Mouse (Mus musculus): ENCODE results near the gene Msgn1. TPM values are rescaled to one million over a fixed set of nuclear protein-coding genes. Genes with fewer than 3 reads are reported as not detected.

The Msgn1 gene
- polyA plus RNA-seq, 1 experiment = not detected

- Histone ChIP-seq H3K4me3 (no peak overlapping the region), H3K27me3 (ENCODE audit: control insufficient read depth, insufficient read depth, insufficient read length) (no peaks in the 10 kb centered on the region), H3K36me3 (ENCODE audit: control insufficient read depth, insufficient read depth) (no peaks in the 10 kb centered on the region), H3ac (ENCODE audit: control insufficient read depth, insufficient read length) (no peak overlapping the region), H3K79me2 (ENCODE audit: control insufficient read depth, insufficient read depth) (no peaks in the 10 kb centered on the region), H3K4me2 (ENCODE audit: low read depth) (no peak overlapping the region)
- TF ChIP-seq REST (IDR thresholded peaks at IDR 0.05; ENCODE audit: insufficient read depth, insufficient read length) (no peak), E2F4 (IDR thresholded peaks at IDR 0.05; ENCODE audit: insufficient read depth) (no peak), TCF3 (IDR thresholded peaks at IDR 0.05; ENCODE audit: insufficient read length, low read depth) (no peak), MAX (IDR thresholded peaks at IDR 0.05; ENCODE audit: low read depth) (no peak), TCF12 (IDR thresholded peaks at IDR 0.05; ENCODE audit: insufficient read depth, poor library complexity, severe bottlenecking) (no peak), POLR2A (IDR thresholded peaks at IDR 0.05; ENCODE audit: insufficient read length, low read depth) (no peak)
These were observed 13.8 kb upstream of the Msgn1 start for GRCm38 (mm10) chr12:11222566-11222965.

DNA sequence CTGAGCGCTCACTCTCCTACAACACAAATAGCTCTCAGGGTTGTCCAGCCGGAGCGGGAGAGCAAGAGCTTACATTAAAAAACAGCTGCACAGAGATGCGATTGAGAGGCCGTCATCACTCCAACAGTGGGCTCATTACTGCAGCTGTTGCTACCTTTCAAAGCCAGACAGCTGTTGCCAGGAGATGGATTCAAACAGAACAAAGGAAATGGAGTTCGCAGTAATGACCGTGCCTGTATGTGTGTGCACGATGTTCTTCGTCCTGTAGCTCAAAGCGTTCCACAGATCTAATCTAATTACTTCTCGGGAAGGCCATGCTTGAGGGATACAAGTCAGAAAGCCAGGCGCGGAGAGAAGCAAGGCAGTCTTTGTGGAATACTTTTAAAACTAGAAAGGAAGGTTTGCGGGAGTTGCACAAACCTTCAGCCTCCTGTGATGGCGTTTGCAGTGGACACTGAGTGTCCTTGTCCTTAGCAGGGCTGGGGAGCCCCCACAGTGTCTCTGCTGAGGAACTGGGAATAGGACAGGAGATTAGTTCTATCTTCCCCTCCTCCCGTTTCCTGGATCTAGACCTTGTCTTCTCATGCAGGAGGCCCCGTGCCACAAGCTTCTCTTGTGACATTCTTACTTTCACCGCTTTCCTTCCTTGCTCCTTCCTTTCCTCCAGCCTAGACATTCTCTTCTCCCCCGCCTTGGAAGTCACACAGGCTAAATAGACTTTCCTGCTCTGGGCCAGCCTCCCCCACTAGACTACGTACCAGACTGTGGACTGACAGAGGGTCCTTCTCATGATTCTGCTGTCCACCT is 13.0 kb upstream of the Msgn1 start:
- Histone ChIP-seq H3K4me3 (no peak overlapping the region), H3K4me2 (ENCODE audit: low read depth) (peak overlapping the region; percentile 71), H3K79me2 (ENCODE audit: control insufficient read depth, insufficient read depth) (no peaks in the 10 kb centered on the region), H3K36me3 (ENCODE audit: control insufficient read depth, insufficient read depth) (no peaks in the 10 kb centered on the region), H3ac (ENCODE audit: control insufficient read depth, insufficient read length) (no peak overlapping the region), H3K27me3 (ENCODE audit: control insufficient read depth, insufficient read depth, insufficient read length) (no peaks in the 10 kb centered on the region)
- no peak for TF ChIP-seq E2F4 (IDR thresholded peaks at IDR 0.05; ENCODE audit: insufficient read depth)
- TF ChIP-seq TCF3 (IDR thresholded peaks at IDR 0.05; ENCODE audit: insufficient read length, low read depth) = peak; percentile 65
- no peak for TF ChIP-seq CEBPB (IDR thresholded peaks at IDR 0.05; ENCODE audit: insufficient read depth, poor library complexity, severe bottlenecking)
- TF ChIP-seq MYOG (IDR thresholded peaks at IDR 0.05; ENCODE audit: control insufficient read depth in 1 of 3, insufficient read depth in 1 of 3, insufficient read length in 2 of 3, low read depth in 2 of 3) = peak in 2 of 3 experiments; percentile 8 to 67
- no peak for TF ChIP-seq POLR2A (IDR thresholded peaks at IDR 0.05; ENCODE audit: insufficient read length, low read depth)
- peak; percentile 94 to 99 (median 99) for TF ChIP-seq MYOD1 (IDR thresholded peaks at IDR 0.05; ENCODE audit: control insufficient read depth in 1 of 3, insufficient read length in 2 of 3, low read depth in 2 of 3)
- peak; percentile 78 for TF ChIP-seq TCF12 (IDR thresholded peaks at IDR 0.05; ENCODE audit: insufficient read depth, poor library complexity, severe bottlenecking)

DNA sequence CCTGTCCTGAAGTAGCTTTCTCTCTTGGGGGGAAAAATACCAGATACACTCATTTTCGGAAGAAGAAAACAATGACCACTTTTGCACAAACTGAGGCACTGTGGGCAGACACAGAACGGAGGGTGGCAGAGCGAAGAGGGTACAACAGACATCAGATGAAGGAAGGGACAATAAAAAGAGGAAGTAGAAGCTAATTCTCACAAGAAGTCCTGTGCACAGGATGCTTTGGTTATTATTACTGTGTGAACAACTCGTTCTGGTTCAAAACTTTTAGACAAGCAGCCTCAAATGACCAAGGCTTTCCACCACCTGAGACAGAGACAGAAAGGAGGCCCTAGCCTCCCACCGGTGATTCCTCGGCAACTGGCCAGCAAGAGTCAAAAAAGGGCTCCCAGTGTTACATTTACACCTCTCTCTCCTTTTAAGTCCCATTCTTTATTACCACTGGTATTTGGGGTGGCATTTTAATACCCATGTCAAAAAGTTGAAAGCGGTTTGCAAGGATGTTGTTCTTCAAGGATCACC is 9.0 kb upstream of the Msgn1 start:
- H3K27me3 ChIP-seq (ENCODE audit: control insufficient read depth, insufficient read depth, insufficient read length) = no peaks in the 10 kb centered on the region
- H3K79me2 ChIP-seq (ENCODE audit: control insufficient read depth, insufficient read depth) = no peaks in the 10 kb centered on the region
- H3K4me2 ChIP-seq (ENCODE audit: low read depth) = no peak overlapping the region
- H3K4me3 ChIP-seq = no peak overlapping the region
- H3K36me3 ChIP-seq (ENCODE audit: control insufficient read depth, insufficient read depth) = no peaks in the 10 kb centered on the region
- no peak overlapping the region for H3ac ChIP-seq (ENCODE audit: control insufficient read depth, insufficient read length)
- TF ChIP-seq MYOD1 (IDR thresholded peaks at IDR 0.05; ENCODE audit: control insufficient read depth in 1 of 3, insufficient read length in 2 of 3, low read depth in 2 of 3) = no peak
- TF ChIP-seq CEBPB (IDR thresholded peaks at IDR 0.05; ENCODE audit: insufficient read depth, poor library complexity, severe bottlenecking) = no peak
- TF ChIP-seq TCF12 (IDR thresholded peaks at IDR 0.05; ENCODE audit: insufficient read depth, poor library complexity, severe bottlenecking) = no peak
- no peak for TF ChIP-seq SRF (IDR thresholded peaks at IDR 0.05; ENCODE audit: control insufficient read depth, insufficient read length, low read depth)
- TF ChIP-seq MAX (IDR thresholded peaks at IDR 0.05; ENCODE audit: low read depth) = no peak

DNA sequence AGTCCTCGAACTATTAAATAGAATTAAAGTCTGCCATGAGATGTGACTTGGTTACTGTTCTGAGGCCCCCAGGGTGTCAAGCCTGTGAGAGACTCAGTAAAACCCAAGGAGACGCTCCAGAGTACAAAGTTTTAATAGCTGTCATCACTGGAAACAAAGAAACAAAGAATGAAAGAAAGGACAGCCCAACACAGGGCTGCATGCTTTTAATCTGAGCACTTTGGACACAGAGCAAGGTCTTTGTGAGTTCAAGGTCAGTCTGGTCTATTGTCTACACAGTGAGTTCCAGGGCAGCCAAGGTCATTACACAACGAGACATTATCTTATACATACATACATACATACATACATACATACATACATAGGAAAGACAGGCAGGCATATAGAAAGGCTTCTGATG is 7.7 kb upstream of the Msgn1 start:
- H3ac ChIP-seq (ENCODE audit: control insufficient read depth, insufficient read length) = no peak overlapping the region
- no peak overlapping the region for H3K4me3 ChIP-seq
- no peak overlapping the region for H3K4me2 ChIP-seq (ENCODE audit: low read depth)
- no peaks in the 10 kb centered on the region for H3K27me3 ChIP-seq (ENCODE audit: control insufficient read depth, insufficient read depth, insufficient read length)
- no peaks in the 10 kb centered on the region for H3K36me3 ChIP-seq (ENCODE audit: control insufficient read depth, insufficient read depth)
- TF ChIP-seq USF1 (IDR thresholded peaks at IDR 0.05; ENCODE audit: low read depth) = no peak
- no peak for TF ChIP-seq MYOG (IDR thresholded peaks at IDR 0.05; ENCODE audit: control insufficient read depth in 1 of 3, insufficient read depth in 1 of 3, insufficient read length in 2 of 3, low read depth in 2 of 3)
- no peak for TF ChIP-seq POLR2AphosphoS2 (IDR thresholded peaks at IDR 0.05; ENCODE audit: insufficient read length, low read depth)
- no peak for TF ChIP-seq REST (IDR thresholded peaks at IDR 0.05; ENCODE audit: insufficient read depth, insufficient read length)
- TF ChIP-seq MAX (IDR thresholded peaks at IDR 0.05; ENCODE audit: low read depth) = no peak
- TF ChIP-seq POLR2A (IDR thresholded peaks at IDR 0.05; ENCODE audit: insufficient read length, low read depth) = no peak
- no peak for TF ChIP-seq MYOD1 (IDR thresholded peaks at IDR 0.05; ENCODE audit: control insufficient read depth in 1 of 3, insufficient read length in 2 of 3, low read depth in 2 of 3)
- TF ChIP-seq CEBPB (IDR thresholded peaks at IDR 0.05; ENCODE audit: insufficient read depth, poor library complexity, severe bottlenecking) = no peak
- no peak for TF ChIP-seq TCF12 (IDR thresholded peaks at IDR 0.05; ENCODE audit: insufficient read depth, poor library complexity, severe bottlenecking)
- TF ChIP-seq SRF (IDR thresholded peaks at IDR 0.05; ENCODE audit: control insufficient read depth, insufficient read length, low read depth) = no peak
- TF ChIP-seq TCF3 (IDR thresholded peaks at IDR 0.05; ENCODE audit: insufficient read length, low read depth) = no peak
- no peak for TF ChIP-seq E2F4 (IDR thresholded peaks at IDR 0.05; ENCODE audit: insufficient read depth)
- H3K79me2 ChIP-seq (ENCODE audit: control insufficient read depth, insufficient read depth) = no peaks in the 10 kb centered on the region

DNA sequence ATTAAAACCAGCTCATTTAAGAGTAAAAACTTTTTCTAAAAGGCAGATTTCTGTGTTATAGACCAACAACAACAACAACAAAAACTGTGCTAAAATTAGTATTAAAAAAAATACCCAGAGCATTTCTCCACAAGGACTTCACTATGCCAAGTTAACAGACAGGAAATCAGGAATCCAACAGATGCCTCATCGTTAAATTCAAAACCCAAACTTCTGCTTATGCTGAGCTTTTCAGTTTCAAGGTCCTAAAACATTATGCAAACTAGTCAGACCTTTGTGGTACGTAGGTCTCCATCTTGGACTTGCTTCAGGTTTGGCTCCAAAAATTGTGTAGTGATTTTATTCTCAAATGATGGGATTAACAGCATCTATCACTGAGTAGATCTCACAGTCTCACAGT is 6.8 kb upstream of the Msgn1 start:
- TF ChIP-seq MYOD1 (IDR thresholded peaks at IDR 0.05; ENCODE audit: control insufficient read depth in 1 of 3, insufficient read length in 2 of 3, low read depth in 2 of 3) (no peak), MAX (IDR thresholded peaks at IDR 0.05; ENCODE audit: low read depth) (no peak), POLR2A (IDR thresholded peaks at IDR 0.05; ENCODE audit: insufficient read length, low read depth) (no peak), CEBPB (IDR thresholded peaks at IDR 0.05; ENCODE audit: insufficient read depth, poor library complexity, severe bottlenecking) (no peak)
- H3K79me2 ChIP-seq (ENCODE audit: control insufficient read depth, insufficient read depth) = no peaks in the 10 kb centered on the region
- no peaks in the 10 kb centered on the region for H3K27me3 ChIP-seq (ENCODE audit: control insufficient read depth, insufficient read depth, insufficient read length)

More for the DNA sequence above, 6.8 kb upstream of the Msgn1 start:
- Histone ChIP-seq H3ac (ENCODE audit: control insufficient read depth, insufficient read length) (no peak overlapping the region), H3K4me2 (ENCODE audit: low read depth) (no peak overlapping the region), H3K4me3 (no peak overlapping the region), H3K36me3 (ENCODE audit: control insufficient read depth, insufficient read depth) (no peaks in the 10 kb centered on the region)

Measured in myocyte (in vitro differentiated cells).